Mouse (Mus musculus) thymus, postnatal 4 days (tissue): ENCODE measurements around the gene Fgfr2.

ENCODE experiments used
- DNase-seq: peaks from one replicate; pipeline ENCODE4 v3.0.0; 2021

Gene Fgfr2

GRCm38 (mm10) chr7:131757922-131758321 lies 1365.2 kb downstream of the Fgfr2 start:
- DNase-seq, result peak; percentile 19

GRCm38 (mm10) chr7:131747152-131748010 lies 1375.8 kb downstream of the Fgfr2 start:
- DNase-seq, result no peak

GRCm38 (mm10) chr7:131746752-131747151 lies 1376.4 kb downstream of the Fgfr2 start:
- DNase-seq, result no peak

DNA sequence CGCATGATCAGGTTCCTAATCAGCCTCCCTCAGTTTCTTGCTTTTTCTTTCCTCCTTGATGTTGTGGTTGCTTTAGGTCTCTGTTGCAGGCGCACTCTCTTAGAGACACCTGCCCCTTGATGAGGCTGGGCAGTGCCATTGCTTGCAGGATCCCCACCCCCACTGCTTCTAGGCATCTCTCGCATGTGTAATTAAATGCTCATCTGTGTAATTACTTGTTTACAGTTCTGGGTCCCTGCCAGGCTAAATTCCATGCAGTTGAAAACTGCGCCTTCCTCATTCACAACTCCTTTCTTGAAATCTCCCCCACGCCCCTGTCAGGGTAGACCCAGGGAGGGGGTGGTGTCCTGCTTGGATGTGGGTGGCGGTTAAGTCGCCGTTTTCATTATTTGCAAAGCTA lies 1380.0 kb downstream of the Fgfr2 start:
- no peak for DNase-seq

GRCm38 (mm10) chr7:131722783-131723575 lies 1400.2 kb downstream of the Fgfr2 start:
- DNase-seq, result no peak

DNA sequence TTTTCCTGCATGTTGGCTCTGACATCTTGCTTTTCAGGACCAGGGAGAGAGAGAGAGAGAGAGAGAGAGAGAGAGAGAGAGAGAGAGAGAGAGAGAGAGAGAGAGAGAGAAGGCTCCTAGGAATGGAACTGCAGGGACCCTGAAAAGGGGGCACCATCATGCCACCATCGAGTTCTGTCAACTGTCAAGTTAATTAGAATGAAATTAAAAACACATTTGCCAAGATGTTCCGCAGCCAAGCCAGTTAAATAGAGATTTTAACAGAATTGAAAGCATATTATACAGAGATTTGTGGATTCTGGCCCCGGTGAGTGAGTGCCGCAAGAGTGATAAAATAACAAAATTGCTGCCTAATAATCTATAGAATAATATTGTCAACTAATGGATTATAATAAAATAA lies 1400.8 kb downstream of the Fgfr2 start:
- no peak for DNase-seq

GRCm38 (mm10) chr7:131718280-131718679 lies 1404.9 kb downstream of the Fgfr2 start:
- no peak for DNase-seq

DNA sequence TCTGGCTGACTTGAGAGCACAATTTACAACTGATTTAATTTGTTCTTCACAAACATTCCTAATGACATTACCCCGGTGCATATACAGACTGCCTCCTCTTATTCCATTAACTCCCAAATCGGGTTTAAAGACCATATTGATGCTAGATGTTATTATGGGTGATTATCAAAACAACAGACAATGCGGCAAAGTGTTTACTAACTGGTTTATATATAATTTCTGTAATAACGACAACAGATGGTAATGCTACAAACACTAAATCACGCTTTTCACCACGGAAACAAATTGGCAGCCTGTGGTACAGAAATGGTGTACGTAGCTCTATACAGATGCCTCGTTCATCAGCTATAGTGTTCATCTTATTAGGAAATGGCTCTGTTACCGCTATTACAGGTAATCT lies 1410.1 kb downstream of the Fgfr2 start:
- DNase-seq, result no peak

DNA sequence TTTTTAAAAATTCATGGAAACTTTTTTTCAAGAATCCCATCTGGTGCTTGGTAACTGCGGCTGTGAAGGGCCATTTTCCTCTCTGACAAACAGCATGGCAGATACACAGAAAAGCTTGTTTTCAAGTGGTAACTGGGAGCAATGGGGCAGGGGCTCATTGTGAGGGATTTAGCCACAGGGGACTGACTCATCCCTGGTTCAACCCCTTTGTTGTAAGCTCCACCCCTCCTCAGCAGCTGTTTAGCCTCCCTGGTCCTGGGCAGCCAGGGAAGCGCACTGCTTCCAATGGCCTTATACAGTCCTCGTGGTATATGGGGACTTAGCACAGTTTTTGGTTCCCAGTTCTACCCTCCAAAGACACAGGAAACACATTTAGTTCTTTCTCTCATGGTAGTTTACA lies 1426.3 kb downstream of the Fgfr2 start:
- no peak for DNase-seq

DNA sequence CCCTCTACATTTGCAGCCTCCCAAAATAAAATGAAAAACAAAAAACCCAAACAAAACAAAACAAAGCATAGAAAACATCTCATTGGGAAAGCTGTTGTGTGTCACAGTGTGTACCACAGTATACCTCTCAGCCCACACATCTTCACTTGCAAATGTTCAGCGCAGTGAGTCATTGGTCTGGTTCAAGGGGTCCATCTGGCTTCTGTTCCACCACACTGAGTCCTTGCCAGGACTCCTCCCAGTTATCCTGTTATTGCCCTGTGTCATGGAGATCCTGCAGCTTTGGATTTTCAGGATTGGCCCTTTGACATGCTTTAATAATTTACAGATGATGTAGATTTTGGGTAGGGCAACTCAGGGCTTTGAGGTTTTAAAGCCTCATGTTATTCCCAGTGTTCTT lies 1435.8 kb downstream of the Fgfr2 start:
- DNase-seq, result no peak

- DNase-seq, result no peak
These were observed 1446.0 kb downstream of the Fgfr2 start for GRCm38 (mm10) chr7:131677126-131677525.

- no peak for DNase-seq
These were observed 1452.6 kb downstream of the Fgfr2 start for GRCm38 (mm10) chr7:131670586-131670985.

- no peak for DNase-seq
These were observed 1453.8 kb downstream of the Fgfr2 start for GRCm38 (mm10) chr7:131669326-131669725.

DNA sequence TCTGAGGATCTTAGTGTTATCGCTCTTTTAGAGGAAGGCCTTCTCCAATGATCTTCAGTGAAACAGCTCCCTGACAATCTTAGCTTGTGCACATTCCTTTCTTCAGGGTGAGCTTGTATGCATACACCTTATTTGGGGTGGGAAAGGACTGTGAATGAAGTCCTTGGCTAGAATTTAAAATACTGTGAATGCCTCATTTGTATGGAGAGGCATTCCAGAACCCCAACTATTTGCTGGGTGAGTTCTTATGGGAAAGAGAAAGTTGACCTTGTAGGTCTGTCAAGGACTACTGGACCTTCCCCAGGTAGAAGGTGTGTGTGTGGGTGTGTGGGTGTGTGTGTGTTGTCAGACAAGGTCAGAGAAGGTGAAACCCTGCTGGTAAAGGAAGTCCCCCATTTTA lies 1462.4 kb downstream of the Fgfr2 start:
- DNase-seq, result no peak

DNA sequence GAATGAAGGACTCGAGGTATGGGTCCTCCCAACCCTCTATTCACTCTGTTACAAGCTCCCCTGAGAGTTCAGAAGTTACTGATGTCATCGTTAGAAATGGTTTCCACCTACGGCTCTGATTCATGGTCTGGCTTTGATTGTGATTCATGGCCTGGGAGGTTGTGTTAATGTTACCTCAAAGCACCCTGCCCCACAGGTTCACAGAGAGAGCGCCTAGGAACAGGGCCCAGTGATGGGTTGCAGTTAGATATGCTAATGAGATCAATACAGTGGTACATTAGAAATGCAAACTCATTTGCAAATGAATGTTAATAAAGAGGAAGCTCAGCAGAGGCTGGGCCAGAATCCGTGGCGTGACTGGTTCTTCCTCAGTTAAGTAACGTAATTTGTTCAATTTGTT lies 1467.1 kb downstream of the Fgfr2 start:
- no peak for DNase-seq

DNA sequence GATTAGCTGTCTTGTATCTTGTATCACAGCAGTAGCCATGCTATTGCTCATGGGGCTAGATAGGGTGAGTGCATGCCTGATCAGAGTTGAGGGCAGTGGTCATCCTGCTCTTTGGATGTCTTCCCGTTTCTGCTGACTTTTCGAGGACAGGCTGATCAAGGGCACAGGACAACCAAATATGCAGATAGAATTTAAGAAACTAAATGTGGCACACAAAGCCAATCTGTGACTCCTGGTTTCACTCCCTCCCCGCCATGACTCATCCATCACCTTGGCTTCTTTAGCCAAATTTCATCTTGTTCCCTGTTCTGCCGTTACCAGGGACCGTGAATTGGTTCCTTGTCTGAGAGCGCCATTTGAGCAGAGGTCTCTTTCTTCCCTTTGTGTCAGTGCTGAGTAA lies 1469.7 kb downstream of the Fgfr2 start:
- no peak for DNase-seq

DNA sequence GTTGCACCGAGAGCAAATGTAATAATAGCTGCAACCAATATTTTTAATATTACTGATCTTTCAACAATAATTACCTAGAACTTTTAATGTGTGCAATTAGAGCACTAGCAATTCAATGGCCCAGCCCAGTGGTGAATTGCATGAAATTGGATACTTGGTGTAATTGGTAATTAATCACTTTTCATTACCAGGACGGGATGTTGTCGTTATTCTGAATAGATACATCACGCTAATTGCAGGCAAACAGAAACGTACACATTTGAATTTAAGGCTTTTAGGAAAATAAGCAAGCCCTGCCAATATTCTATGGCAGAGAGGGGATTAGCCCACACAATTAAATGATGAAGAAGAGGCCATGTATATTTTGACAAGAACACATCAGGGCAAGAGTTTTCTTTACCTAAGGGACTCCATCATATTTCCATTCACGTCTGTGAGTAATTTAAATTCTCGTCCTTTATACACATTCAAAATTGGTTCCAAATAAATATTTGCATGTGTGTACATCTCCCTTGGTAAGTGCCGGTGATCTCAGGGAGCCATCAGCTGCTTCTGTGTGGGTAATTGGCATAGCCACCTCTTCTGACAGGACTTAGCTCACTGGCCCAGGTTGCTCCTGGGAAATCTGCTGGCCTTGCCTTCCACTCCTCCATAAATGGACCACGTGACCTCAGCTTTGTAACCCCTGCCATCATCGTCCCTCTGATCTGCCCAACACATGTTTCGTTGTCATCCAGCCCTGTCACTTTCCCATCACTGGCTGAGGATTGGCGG lies 1471.0 kb downstream of the Fgfr2 start:
- no peak for DNase-seq

DNA sequence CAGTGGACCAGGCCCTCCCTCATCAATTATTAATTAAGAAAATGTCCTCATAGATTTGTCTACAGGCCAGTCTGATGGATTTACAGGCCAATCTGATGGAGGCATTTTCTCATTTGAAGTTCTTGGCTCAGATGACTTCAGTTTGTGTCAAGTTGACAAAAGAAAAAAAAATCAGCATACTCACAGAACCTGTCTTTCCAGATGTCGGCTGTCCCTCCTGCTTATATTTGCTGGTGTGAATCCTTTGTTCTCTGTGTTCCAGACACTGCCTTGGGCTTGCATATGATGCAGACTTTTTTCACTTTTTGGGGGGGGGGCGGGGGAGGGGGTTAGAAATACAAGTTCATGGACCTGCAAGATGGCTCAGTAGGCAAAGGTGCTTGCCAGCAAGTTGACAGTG lies 1472.9 kb downstream of the Fgfr2 start:
- DNase-seq, result no peak

- DNase-seq, result no peak
These were observed 1474.9 kb downstream of the Fgfr2 start for GRCm38 (mm10) chr7:131648276-131648675.

DNA sequence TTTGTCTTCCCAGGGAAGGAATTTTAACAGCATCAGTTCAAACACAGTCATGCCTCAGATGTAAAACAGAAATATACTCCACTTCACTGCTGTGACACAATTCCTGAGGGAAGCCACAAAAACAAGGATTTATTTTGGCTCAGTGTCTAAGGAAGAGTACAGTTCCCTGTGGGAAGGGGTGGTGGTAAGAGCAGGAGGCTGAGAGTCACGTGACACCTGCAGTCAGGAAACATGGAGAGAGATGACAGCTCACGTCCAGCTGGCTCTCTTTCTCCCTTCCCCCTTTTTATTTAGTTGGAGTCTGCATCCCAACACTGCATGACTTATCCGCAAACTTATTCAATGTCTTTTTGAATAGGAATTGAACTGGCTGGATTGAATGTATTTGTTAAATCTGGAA lies 1475.6 kb downstream of the Fgfr2 start:
- DNase-seq, result no peak

DNA sequence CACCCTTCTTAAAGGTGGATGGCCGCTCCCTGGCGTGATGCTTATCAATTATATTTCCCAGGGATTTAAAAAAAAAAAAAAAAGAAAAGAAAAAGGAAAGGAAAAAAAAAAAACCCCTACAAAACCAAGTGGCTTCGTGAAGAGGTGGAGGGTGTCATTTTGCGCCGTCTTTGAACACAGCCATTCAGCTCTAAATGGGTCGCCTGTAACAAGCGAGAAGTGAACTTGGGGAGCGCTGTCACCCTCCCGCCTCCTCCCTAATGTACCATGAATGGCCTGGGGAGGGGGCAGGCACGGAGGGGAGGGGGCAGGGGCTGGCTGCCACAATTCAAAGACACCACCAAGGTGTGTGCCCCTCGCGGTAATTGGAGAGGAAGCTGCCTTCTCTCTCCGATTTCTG lies 1478.6 kb downstream of the Fgfr2 start:
- DNase-seq, result no peak

- DNase-seq, result no peak
These were observed 1479.1 kb downstream of the Fgfr2 start for GRCm38 (mm10) chr7:131644051-131644450.

GRCm38 (mm10) chr7:131643341-131643840 lies 1479.8 kb downstream of the Fgfr2 start:
- DNase-seq, result no peak
